Mouse (Mus musculus) kidney, postnatal 14 days (tissue): ENCODE results near the gene Trak2.
"Not testable (repeated sequence)": the region's sequence is repeated elsewhere in the genome, so short reads cannot be mapped to it uniquely, and the experiment has no call there.

Experiments
- DNase-seq: peaks from one replicate; pipeline ENCODE4 v3.0.0; 2022; ENCODE audit warnings: mixed read lengths

Trak2 gene

GRCm38 (mm10) chr1:58973366-58974221 lies at the start of gene Trak2, which contains the start of gene Stradb:
Trak2 (minus strand) TSS chr1:58973430.
Stradb (plus strand) TSS chr1:58973522.
- peak; percentile 98 for DNase-seq

GRCm38 (mm10) chr1:59021556-59021955 lies 48.3 kb upstream of the Trak2 start:
- DNase-seq = peak; percentile 21

GRCm38 (mm10) chr1:59009250-59009649 lies 36.0 kb upstream of the Trak2 start:
- peak; percentile 55 for DNase-seq

DNA sequence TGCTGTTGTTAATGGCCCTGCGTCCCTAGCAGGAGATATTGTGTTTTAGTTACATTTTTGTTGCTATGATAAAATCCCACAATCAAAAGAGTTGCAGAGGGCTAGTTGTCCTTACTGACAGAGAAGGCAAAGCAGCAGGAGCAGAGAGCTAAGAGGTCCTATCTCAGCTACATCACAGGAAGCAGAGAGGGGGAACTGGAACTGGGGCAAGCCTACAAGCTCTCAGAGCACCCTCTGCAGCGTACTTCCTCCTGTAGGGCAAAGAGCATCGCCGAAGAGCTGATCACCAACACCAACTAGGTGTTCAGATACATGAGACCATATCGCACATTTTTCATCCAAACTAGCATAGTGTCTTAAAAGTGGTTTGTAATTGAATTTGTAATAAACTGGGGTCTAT lies 22.1 kb upstream of the Trak2 start:
- DNase-seq = no peak

DNA sequence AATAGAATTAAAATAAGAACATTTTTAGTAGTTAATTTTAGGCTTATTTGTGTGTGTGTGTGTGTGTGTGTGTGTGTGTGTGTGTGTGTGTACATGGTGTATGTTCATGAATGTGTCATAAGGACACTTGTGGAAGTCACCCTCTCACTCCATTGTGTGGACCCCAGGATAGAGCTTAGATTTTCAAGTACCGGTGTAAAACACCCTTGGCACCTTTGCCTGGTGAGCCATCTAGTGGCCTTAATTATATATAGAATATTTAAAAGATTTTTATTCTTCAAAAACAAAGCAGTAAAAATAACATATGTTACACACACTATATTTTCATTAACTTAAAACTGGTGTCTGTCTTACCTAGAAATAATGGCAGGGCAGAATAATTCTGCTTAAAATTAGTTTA lies 20.5 kb upstream of the Trak2 start:
- no peak for DNase-seq

DNA sequence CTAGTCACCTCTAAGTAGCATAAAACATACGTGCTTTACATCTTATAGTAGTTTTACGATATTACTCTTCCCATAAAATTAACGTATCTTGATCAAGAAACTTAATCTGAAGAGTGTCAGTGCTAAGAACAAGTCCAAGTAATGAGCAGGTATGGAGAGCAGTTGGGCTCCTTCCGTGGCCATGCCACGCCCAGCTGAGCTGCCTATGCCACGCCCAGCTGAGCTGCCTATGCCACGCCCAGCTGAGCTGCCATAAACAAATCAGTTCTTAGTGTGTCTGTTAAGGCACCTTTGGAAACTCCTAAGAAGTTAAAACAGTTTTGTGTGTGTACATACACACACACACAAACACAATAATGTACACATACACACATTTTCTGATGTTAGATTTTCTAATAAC lies 19.9 kb upstream of the Trak2 start:
- no peak for DNase-seq

DNA sequence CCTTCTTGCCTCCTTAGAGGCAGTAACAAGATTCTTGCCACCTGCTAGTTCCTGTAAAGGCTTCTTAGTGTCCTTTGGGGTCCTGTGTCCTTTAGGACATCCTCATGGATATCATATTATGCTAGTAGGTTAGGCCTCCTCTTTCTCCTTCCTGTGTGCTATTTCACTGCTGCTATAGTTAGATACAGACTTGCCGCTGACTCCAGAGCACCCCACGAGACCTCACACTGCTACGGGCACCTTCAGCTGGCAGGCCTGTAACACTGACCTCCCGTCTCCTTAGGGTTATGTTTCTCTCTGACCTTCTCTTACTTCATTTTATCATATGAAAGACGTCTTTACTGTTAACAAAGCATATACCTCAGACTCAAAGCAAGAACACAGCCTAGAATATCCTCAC lies 11.4 kb upstream of the Trak2 start:
- no peak for DNase-seq

DNA sequence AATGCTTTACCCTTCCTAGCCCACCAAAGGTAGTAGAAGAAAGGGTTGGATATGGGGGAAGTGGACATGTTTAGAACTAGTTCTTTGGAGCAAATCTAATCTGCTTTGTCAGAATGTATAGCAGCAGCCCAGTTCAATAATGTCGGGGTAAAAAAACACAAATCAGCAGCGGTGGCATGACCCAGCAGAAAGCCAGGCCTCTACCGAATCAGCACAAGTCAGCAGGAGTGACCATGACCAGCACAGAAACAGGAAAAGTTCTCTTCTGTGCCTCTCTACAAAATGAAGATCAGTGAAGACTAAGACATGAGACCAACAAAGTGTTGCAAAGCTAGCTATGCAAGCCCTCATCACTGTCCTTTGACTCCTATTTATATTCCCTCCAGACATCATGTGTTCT lies 9.0 kb upstream of the Trak2 start:
- DNase-seq = no peak

- DNase-seq = no peak
Observed at GRCm38 (mm10) chr1:58972851-58973365, 322 bp downstream of the Trak2 start.

DNA sequence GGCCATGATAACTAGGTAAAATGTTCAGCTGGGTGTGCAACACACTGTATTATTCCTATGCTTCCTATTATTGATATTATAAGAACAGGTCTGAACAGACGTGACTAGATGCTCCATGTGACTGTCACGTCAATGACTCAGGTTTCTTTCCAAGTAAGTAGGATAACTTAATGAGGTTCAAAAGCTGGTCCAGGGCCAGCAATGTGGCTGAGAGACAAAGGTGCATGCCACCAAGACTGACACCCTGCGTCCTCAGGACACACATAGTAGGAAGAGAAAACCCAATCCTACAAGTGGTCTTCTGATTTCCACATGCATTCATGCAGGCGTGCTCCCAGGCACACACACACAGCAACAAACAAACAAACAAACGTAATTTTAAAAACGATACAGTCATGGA lies 2.1 kb downstream of the Trak2 start:
- DNase-seq = no peak

DNA sequence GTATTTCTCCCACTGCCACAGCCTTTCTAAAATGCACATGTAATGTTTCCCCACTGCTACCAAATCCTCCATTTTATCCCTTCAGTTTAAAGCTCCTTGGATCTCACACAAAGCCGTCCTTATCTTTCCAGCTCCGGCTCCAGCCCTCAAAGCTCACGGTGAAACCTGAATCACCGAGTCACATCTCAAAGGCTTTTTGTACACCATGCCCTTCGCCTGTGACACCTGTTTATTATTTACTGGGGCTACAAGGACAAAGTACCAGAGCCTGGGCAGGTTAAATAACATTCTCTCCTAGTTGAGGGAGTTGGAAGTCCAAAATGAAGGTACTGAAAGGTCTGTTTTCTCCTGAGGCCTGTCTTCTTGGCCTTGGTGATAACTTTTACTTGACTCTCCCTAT lies 3.2 kb downstream of the Trak2 start:
- peak; percentile 32 for DNase-seq

GRCm38 (mm10) chr1:58967534-58967933 lies 5.7 kb downstream of the Trak2 start:
- DNase-seq = no peak

DNA sequence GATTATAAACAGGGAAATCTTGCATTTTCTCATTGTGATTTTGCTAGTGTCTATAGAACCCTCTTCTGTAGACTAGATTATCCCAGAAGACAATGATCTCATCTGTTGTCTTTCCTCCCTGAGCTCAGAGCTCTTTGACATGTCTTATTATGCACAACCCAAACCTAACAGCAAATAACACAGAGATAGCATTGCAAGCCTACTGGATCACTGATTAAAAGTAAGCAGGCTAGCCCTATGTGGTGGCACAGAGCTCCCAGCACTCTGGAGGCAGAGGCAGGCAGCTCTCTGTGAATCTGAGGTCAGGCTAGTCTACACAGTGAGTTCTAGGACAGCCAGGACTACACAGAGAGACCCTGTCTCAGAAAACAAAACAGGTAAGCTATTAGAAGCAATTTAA lies 10.4 kb downstream of the Trak2 start:
- no peak for DNase-seq

DNA sequence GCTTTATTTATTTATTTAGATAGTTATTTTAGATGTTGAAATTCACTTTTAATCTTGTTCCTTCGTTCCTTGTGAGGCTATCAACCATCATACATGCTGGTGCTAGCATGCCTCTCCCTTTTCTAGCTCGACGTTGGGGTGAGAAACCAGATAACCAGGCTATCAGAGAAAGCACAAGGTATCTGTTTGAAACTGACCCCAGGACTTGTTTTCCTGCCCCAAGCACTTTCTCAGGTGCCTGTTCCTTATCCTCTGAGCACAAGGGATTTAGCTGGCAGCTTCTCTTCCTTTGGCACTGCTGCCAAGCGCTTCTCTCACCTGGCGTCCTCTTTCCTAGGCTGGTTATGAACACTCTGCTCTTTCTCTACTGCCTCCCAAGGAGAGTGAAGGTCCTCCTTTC lies 10.8 kb downstream of the Trak2 start:
- DNase-seq = no peak

DNA sequence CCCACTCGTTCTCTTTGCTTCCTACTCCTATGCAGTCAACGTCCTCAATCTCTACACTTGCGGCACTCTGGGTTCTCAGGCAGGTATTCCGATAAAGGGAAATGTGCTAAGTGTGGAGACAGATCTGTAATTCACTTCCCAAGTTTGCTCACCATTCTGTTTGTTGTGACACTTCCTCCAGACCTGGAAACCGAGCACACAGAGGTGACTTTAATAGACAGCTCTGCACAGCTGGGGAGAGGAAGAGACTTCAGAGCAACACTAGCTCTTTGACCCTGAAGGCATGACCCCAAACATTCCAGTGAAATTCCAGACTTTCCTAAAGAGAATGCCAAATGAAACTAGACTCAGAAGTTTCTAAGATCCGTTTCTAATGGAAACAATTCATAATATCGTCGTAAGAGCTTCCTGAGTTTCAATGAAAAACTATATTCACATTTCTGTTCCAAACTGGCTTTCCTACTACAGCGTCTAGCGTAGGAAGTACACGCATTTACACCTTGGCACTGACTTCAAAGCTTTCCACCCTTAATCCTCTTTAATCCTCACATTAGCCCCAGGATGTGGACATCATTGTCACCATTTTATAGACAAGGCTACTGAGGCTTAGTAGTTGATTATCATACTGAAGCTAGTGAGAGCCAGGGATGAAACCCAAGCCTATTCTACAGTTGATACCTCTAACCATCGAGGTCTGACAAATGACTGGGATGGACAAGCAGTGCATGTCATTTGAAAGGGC lies 11.9 kb downstream of the Trak2 start:
- peak; percentile 77 for DNase-seq

- no peak for DNase-seq
Observed at GRCm38 (mm10) chr1:58959682-58960081, 13.5 kb downstream of the Trak2 start.

- DNase-seq = not testable (repeated sequence)
Observed at GRCm38 (mm10) chr1:58958789-58959526, 14.3 kb downstream of the Trak2 start.

- DNase-seq = peak; percentile 54
Observed at GRCm38 (mm10) chr1:58957931-58958330, 15.3 kb downstream of the Trak2 start.

DNA sequence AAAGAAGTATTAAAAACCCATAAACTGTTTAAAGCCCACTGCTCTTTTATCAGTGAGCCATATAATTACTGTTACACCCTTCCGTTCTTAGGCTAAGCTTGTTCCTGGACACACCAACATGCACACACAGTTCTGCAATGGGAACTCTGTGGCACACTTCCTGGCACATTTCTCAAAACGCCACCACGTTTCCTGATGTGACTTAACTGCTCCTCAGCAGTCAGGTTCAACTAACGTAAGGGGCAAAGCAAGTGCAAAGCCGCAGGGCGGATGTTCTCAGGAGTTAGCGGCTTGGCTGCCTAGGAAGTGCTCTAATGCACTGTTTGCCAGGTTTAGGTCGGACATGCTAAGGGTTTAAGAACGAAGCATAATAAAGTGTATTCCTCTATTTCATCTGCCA lies 17.0 kb downstream of the Trak2 start:
- peak; percentile 56 for DNase-seq

GRCm38 (mm10) chr1:58955716-58956115 lies 17.5 kb downstream of the Trak2 start:
- no peak for DNase-seq

GRCm38 (mm10) chr1:58954578-58955410 lies 18.4 kb downstream of the Trak2 start:
- no peak for DNase-seq
